Mouse (Mus musculus) embryo, embryonic 10.5 days (tissue): ENCODE data around the gene Ppcdc.

Experiments used
- DNase-seq: peaks from one replicate; pipeline ENCODE4 v3.0.0-alpha.2; 2015; ENCODE audit warnings: low spot score

Ppcdc gene

GRCm38 (mm10) chr9:57354377-57355183 lies 85.3 kb downstream of the Ppcdc start:
- DNase-seq = peak; percentile 5

- peak; percentile 44 for DNase-seq
These were observed 88.6 kb downstream of the Ppcdc start for GRCm38 (mm10) chr9:57351277-57351676.

GRCm38 (mm10) chr9:57345902-57346301 lies 94.0 kb downstream of the Ppcdc start:
- DNase-seq = no peak

- DNase-seq = no peak
These were observed 96.2 kb downstream of the Ppcdc start for GRCm38 (mm10) chr9:57343752-57344151.

GRCm38 (mm10) chr9:57342906-57343474 lies 96.9 kb downstream of the Ppcdc start:
- DNase-seq = no peak

GRCm38 (mm10) chr9:57342186-57342585 lies 97.7 kb downstream of the Ppcdc start:
- DNase-seq = no peak

GRCm38 (mm10) chr9:57340361-57340760 lies 99.6 kb downstream of the Ppcdc start:
- no peak for DNase-seq

- no peak for DNase-seq
These were observed 100.2 kb downstream of the Ppcdc start for GRCm38 (mm10) chr9:57339577-57340210.

- DNase-seq = no peak
These were observed 101.2 kb downstream of the Ppcdc start for GRCm38 (mm10) chr9:57338706-57339105.
